Mouse (Mus musculus) kidney, adult 2 months (tissue): ENCODE data around the gene Aplnr.

ENCODE experiments used
- CTCF ChIP-seq: fragments of 200-500 bp; conservative IDR thresholded peaks from 2 replicates; pipeline ENCODE4 v1.5.1; 2011; ENCODE audit warnings: low read depth, mild to moderate bottlenecking, control low read depth, low read length, moderate library complexity, mixed read lengths; ENCODE audit not compliant: insufficient read depth, insufficient read length
- POLR2A ChIP-seq: fragments of 200-500 bp; IDR thresholded peaks from one replicate; pipeline ENCODE4 v1.6.1; 2011; ENCODE audit warnings: low read depth, low read length, control low read depth

DNA sequence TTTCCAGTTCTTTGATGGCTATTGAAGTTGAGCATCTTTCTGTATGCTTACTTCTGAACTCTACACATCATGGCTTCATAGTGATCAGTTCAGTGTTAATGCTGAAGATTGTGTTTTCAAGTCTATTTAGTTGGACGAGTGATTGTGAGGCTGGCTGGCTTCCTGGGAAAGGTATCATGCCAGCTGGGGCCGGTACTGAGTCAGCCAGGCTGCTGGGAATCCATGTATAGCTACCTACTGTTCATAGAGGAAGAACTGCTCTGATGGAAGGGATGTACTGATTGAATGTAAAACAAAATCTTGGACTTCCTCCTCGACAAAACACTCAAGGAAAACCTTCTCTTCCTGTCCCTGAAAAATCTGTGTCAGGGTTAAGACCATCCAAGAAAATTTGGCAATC is 9.3 kb downstream of the Aplnr start:
- no peak for TF ChIP-seq CTCF
- TF ChIP-seq POLR2A, result no peak
